Mouse (Mus musculus) left cerebral cortex, postnatal 14 days (tissue): ENCODE measurements around the gene Abcb10. TPM values are rescaled to one million over a fixed set of nuclear protein-coding genes. Genes with fewer than 3 reads are reported as not detected.
A peak's percentile ranks its signal among the peaks of the same experiment; 100 is the strongest.
"Not testable (repeated sequence)": the region's sequence is repeated elsewhere in the genome, so short reads cannot be mapped to it uniquely, and the experiment has no call there.

ENCODE experiments used
- DNase-seq, 2 experiments: peaks; one replicate each; pipeline ENCODE4 v3.0.0; 2021 to 2022; ENCODE audit warnings: low spot score in 2 of 2, mixed read lengths in 1 of 2
- intact Hi-C: fragments of 180-260 bp; cut with DNase I; formaldehyde crosslinking; loops from one replicate; pipeline ENCODE4 v1.15.1; 2025
- long read RNA-seq, 2 experiments: library from polyadenylated mRNA; stranded (forward); transcript quantifications; one replicate each; pipeline ENCODE4 v2.0.0; 2021
- total RNA-seq, 2 experiments: library from RNA; stranded (reverse); gene quantifications; 2 replicates each; pipeline ENCODE4 v1.2.3; 2021

The Abcb10 gene
- total RNA-seq: 10 to 100 TPM; 14.0 to 15.9 TPM
- long read RNA-seq, experiment 1, full-length matches to known transcripts: 10 of 23 reads
- long read RNA-seq, experiment 1, partial matches to known transcripts: 1 of 23 reads
- long read RNA-seq, experiment 1, other reads (novel, unspliced or antisense): 12 of 23 reads
- long read RNA-seq, experiment 2, full-length matches to known transcripts: 5 of 14 reads
- long read RNA-seq, experiment 2, partial matches to known transcripts: 0 of 14 reads
- long read RNA-seq, experiment 2, other reads (novel, unspliced or antisense): 9 of 14 reads

DNA sequence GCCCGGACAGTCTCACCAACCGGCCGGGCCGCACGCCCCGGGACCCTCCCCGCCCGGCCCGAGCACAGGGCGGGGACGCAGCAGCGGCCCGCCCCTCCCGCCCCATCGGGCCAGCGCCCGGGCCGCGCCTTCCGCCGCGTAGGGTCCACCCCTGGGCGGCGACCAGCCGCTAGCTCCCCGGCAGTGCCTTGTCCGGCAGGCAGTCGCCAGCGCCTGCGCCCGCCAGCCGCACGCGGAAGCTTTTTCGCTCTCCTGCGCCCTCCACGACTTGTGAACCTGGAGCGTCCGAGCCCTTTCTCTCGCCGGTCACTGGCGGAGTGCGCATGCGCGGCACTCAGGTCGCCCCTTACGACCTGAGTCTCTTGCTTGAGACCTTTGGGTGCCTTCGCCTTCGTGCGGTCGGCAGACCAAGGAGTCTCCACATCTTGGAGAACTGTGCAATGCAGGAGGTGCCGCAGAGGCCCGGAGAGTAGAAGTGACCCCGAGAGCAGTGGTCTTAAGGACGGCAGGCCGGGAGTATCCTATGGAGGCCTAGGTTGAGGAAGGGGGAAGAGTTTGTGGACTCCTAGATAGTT is at the start of gene Abcb10:
Gene Abcb10, minus strand, starts transcription at position 297 of the 575 bp plus-strand sequence.
- DNase-seq: peak; percentile 62 to 75
- intact Hi-C loops: no loop called here

DNA sequence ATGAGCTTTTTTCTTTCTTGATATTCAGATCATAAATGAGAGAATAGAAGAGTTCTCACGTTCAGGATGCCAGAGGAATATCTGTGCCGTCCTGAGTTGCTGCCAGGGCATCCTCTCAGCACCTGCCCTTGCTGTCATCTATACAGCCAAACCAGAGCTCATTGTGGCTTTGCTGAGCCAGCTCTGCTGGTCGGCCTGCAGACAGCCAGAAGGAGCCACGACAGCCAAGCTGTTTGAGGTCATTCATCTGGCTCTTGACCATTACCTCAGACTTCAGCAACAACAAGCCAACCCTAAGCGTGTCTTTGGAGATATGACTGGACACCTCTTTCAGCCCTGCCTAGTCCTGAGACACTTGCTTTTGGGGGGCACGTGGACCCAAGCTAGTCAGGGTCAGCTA is 44.9 kb upstream of the Abcb10 start:
- intact Hi-C loops: no loop called here
- DNase-seq: no peak

GRCm38 (mm10) chr8:124026265-124026664 is 43.3 kb upstream of the Abcb10 start:
- DNase-seq, intact Hi-C loops: not testable (repeated sequence)

GRCm38 (mm10) chr8:124021237-124022227 is 38.6 kb upstream of the Abcb10 start, which contains the start of the genes Taf5l and Urb2:
Taf5l (minus strand) TSS chr8:124021397.
Urb2 (plus strand) TSS chr8:124021508.
- peak; percentile 89 to 93 for DNase-seq
- intact Hi-C loops: no loop called here

GRCm38 (mm10) chr8:124020439-124021236 is 37.7 kb upstream of the Abcb10 start:
- intact Hi-C loops: no loop called here
- peak; percentile 14 to 59 for DNase-seq

GRCm38 (mm10) chr8:124019782-124020181 is 36.9 kb upstream of the Abcb10 start:
- DNase-seq: no peak
- intact Hi-C loops: loop anchor here (10.0 kb wide), 1 partner anchor 205 kb away; no protein-coding TSS in a partner anchor

DNA sequence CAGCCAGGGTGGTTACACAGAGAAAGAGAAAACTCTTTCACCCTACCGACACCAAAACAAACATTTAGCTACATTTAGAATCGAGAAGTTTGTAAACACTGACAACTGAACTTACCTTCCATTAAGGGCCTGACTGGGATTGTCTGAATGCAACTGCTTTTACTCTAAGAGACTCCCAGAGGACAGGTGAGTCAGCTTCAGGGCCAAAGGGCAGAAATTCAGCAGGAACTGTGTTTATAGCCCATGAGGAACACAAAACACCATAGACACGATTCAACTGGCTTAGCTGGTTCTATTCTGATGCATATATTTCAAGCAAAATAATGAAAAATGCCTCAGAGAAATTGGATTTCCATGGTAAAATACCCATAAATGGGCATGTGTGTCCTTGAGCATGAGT is 31.8 kb upstream of the Abcb10 start:
- no peak for DNase-seq
- intact Hi-C loops: loop anchor here (10.0 kb wide), 1 partner anchor 200 kb away; no protein-coding TSS in a partner anchor

DNA sequence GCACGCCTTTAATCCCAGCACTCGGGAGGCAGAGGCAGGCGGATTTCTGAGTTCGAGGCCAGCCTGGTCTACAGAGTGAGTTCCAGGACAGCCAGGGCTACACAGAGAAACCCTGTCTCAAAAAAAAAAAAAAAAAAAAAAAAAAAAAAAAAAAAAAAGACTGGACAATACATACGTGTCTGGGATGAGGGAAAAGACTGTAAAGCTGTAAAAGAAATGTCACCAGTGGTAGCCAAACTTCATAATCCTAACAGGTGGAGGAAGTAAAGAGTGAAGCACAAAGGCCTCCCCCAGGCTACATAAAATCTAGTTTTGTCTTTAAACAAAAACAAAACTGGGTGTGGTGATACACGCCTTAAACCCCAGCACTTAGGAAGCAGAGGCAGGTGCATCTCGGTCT is 31.4 kb upstream of the Abcb10 start:
- intact Hi-C loops: loop anchor here (10.0 kb wide), 1 partner anchor 199 kb away; no protein-coding TSS in a partner anchor
- DNase-seq: not testable (repeated sequence)

GRCm38 (mm10) chr8:124011989-124012586 is 29.2 kb upstream of the Abcb10 start:
- intact Hi-C loops: loop anchor here (10.0 kb wide), 1 partner anchor 197 kb away; no protein-coding TSS in a partner anchor
- no peak for DNase-seq

- DNase-seq: no peak
- intact Hi-C loops: loop anchor here (10.0 kb wide), 1 partner anchor 197 kb away; no protein-coding TSS in a partner anchor
Measured at GRCm38 (mm10) chr8:124011580-124011979, 28.7 kb upstream of the Abcb10 start.

DNA sequence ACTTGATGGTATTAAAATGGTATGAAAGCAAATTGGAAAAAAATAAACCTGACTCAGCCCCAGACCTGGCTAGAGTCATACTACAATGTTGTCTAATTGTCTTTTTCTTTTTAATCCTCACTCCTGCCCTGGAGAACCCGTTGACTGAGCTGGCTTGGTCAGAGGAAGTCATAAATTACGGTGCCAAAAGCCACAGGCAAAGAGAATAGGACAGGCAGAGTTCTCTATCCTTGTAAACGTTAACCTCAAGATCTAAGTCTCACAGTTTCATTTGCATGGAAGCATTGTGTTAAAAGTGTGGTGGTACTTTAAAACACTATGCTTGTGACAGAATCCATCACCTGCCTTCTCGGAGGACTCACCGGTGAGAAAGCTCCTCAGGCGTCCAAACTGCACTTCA is 24.9 kb upstream of the Abcb10 start:
- DNase-seq: no peak
- intact Hi-C loops: no loop called here

GRCm38 (mm10) chr8:124002546-124003108 is 19.7 kb upstream of the Abcb10 start:
- DNase-seq: no peak
- intact Hi-C loops: no loop called here

DNA sequence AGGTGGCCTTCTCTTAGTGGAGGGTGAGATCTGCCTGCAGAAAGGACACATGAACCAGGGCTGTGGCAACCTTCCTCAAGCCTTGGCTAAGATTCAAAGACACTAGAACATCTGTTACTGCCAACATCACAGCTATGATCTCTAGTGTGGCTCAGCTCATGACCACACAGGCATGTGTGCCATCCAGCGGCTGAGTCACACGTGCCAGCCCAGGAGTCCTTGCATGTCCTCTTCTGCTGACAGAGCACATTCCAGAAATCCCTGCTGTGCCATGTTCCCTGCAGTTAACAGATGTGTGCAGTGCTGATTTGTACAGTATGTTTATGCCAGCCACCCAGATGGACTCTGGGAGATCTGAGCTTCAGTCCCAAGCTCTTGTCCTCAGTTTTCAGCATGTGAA is 16.6 kb upstream of the Abcb10 start:
- intact Hi-C loops: no loop called here
- DNase-seq: peak in 1 of 2 experiments; percentile 24

DNA sequence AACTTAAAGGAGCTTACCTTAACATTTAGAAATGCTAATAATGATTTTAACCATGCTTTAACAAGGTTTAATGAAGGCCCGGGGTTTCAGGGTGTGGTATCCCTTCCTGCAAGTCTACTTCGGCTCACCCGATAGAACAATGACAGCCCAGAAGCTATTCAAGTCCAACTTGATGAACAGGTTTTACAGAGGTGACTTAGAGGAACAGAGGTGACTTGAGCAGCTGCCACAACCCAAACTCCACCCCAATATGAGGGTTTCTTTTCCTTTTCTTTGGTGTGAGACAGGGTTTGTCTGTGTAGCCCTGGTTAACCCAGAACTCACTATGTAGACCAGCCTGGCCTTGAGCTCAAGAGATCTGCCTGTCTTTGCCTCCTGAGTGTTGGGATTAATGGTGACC is 11.1 kb upstream of the Abcb10 start:
- intact Hi-C loops: no loop called here
- DNase-seq: no peak

- intact Hi-C loops: no loop called here
- DNase-seq: no peak
Measured at GRCm38 (mm10) chr8:123993597-123993996, 10.7 kb upstream of the Abcb10 start.

GRCm38 (mm10) chr8:123992587-123992986 is 9.7 kb upstream of the Abcb10 start:
- no peak for DNase-seq

DNA sequence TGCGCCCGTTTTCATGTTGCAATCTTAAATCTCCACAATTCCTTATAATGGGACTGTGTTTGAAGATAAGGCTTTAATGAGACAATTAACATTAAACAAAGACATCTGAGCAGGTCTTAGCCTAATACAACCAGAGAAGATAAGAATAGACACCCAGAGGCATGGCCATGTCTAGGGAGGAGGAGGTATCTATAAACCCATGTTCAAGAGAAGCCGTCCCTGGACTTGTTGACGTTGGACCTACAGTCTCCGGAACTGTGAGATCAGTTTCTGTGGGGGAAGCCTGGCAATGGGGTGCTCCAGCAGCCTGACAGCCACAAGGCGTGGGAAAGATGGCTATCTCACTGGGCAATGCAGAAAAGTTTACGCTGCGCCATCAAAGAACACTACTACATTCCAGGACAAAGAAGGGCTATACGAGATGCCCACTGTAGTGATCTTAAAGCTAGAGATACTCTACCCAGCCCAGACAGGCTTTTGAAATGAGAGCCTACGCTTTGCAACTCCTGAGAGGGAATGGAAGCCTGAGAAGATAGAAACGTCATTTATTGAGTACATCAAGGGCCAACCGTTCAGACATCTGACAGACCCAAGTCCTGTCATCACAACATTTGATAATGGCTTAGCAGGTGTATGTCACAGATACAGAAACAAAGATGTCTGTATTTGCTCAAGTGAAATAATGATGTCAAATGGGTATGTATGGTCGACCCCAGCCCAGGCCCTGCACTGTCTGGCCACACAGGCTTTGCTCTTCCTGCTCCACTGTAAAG is 7.5 kb upstream of the Abcb10 start:
- intact Hi-C loops: no loop called here
- no peak for DNase-seq

More at GRCm38 (mm10) chr8:123992587-123992986, 9.7 kb upstream of the Abcb10 start:
- intact Hi-C loops: no loop called here
